Mouse (Mus musculus) liver, adult (tissue): ENCODE measurements around the gene Efcab12.

Experiments
- GATA4 ChIP-seq: IDR thresholded peaks from 2 replicates; pipeline ENCODE4 v1.6.1; 2014; ENCODE audit warnings: mild to moderate bottlenecking, low read length; ENCODE audit not compliant: insufficient replicate concordance

Efcab12 gene

GRCm38 (mm10) chr6:115852446-115853090, 14.4 kb upstream of the Efcab12 start:
- TF ChIP-seq GATA4: no peak

GRCm38 (mm10) chr6:115848598-115849304, 10.5 kb upstream of the Efcab12 start:
- no peak for TF ChIP-seq GATA4

GRCm38 (mm10) chr6:115846640-115847411, 8.6 kb upstream of the Efcab12 start:
- no peak for TF ChIP-seq GATA4

- no peak for TF ChIP-seq GATA4
These were observed 6.8 kb upstream of the Efcab12 start for GRCm38 (mm10) chr6:115845006-115845405.

- TF ChIP-seq GATA4: no peak
These were observed 533 bp upstream of the Efcab12 start for GRCm38 (mm10) chr6:115838745-115839144.

GRCm38 (mm10) chr6:115833861-115834260, 4.4 kb downstream of the Efcab12 start:
- no peak for TF ChIP-seq GATA4

- TF ChIP-seq GATA4: no peak
These were observed 5.9 kb downstream of the Efcab12 start for GRCm38 (mm10) chr6:115832152-115832850.

- no peak for TF ChIP-seq GATA4
These were observed 7.2 kb downstream of the Efcab12 start for GRCm38 (mm10) chr6:115830779-115831601.

- no peak for TF ChIP-seq GATA4
These were observed 16.8 kb downstream of the Efcab12 start for GRCm38 (mm10) chr6:115821216-115821993.

- TF ChIP-seq GATA4: no peak
These were observed 20.1 kb downstream of the Efcab12 start for GRCm38 (mm10) chr6:115818129-115818528.

- no peak for TF ChIP-seq GATA4
These were observed 23.2 kb downstream of the Efcab12 start for GRCm38 (mm10) chr6:115815041-115815440.

- peak; percentile 29; the same call in 1 of the 2 replicates for TF ChIP-seq GATA4
These were observed 24.1 kb downstream of the Efcab12 start for GRCm38 (mm10) chr6:115814104-115814503.

GRCm38 (mm10) chr6:115811606-115812005, 26.6 kb downstream of the Efcab12 start:
- TF ChIP-seq GATA4: no peak
